Mouse (Mus musculus): ENCODE measurements at regions not wholly inside any gene's neighbourhood (a gene's known extent, or its start where the extent isn't known, plus 50 kb on each side); places are given as distances from the start of the nearest gene placed in this dataset.
A peak's percentile ranks its signal among the peaks of the same experiment; 100 is the strongest.
"Not testable (repeated sequence)": the region's sequence is repeated elsewhere in the genome, so short reads cannot be mapped to it uniquely, and the experiment has no call there.

DNA sequence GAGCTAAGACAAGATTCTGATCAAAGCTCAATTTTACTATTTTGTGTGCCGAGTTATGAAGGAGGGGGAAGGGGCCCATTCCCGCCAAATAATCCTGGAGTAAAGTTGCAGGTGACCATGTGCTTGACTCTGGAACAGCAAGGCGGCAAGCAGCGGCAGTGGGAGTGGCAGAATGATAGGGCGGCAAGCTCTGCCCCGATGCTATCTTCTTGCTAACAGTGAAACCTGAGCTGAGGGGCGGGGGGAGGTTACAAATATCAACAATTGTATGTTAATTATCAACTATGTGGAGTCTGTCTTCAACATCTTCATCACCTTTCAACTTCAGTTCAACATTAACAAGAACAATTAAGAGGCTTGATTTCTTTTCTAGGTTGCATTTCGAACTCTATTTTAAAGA, 182.9 kb downstream of the Hnmt start:
- no peaks in the 10 kb centered on the region for H3K27me3 ChIP-seq (replicated peaks; ENCODE audit: control insufficient read depth, insufficient read depth, low read length)
- 57% methylated on average over 8 of the region's 8 CpGs for WGBS
- DNase-seq, result peak; percentile 89
- no peak for TF ChIP-seq CTCF (conservative IDR thresholded peaks at IDR 0.05; ENCODE audit: insufficient read depth, insufficient read length, low read depth, low read length)
- no peak for TF ChIP-seq POLR2A (IDR thresholded peaks at IDR 0.05; ENCODE audit: low read depth, low read length)
- no peaks in the 10 kb centered on the region for H3K36me3 ChIP-seq (ENCODE audit: control insufficient read depth, insufficient read depth, low read length)
- H3K4me3 ChIP-seq (ENCODE audit: insufficient read depth, low read depth, low read length), result peak overlapping the region; percentile 14
- H3K27ac ChIP-seq (ENCODE audit: insufficient read depth, low read depth, low read length), result peak overlapping the region; percentile 10; the same call in 1 of the 2 replicates
- H3K4me1 ChIP-seq (ENCODE audit: control insufficient read depth, insufficient read depth, low read length), result no peaks in the 10 kb centered on the region

DNA sequence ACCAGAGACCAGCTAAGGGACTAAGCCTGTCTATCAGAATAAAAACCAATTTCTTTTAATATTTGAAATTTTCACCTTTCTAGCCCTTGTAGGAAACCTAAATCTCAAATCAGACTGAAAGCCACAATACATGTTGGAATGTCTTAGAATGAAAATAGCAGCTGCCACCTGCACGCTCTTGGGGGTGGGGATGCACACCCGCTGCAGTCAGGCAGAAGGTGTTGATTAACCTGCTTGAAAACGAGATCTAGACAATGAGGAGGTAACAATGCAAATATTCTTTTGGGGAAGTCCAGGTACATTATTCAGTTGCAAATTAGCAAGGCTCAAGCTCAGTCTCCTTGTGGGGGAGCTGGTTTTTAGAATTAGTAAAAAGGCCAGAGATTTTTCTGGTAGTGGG, 186.9 kb downstream of the Hnmt start:
- not testable (repeated sequence) for H3K27ac ChIP-seq (ENCODE audit: insufficient read depth, low read depth, low read length); H3K36me3 ChIP-seq (ENCODE audit: control insufficient read depth, insufficient read depth, low read length); H3K4me1 ChIP-seq (ENCODE audit: control insufficient read depth, insufficient read depth, low read length); H3K4me3 ChIP-seq (ENCODE audit: insufficient read depth, low read depth, low read length); H3K27me3 ChIP-seq (replicated peaks; ENCODE audit: control insufficient read depth, insufficient read depth, low read length); DNase-seq
- 60% methylated on average over 3 of the region's 3 CpGs for WGBS

Measured in kidney, adult 2 months (tissue).